Mouse (Mus musculus): Measurements from ENCODE around the gene Cfap299. TPM values are rescaled to one million over a fixed set of nuclear protein-coding genes. Genes with fewer than 3 reads are reported as not detected.

Cfap299 gene
- not detected in 2 replicates for polyA plus RNA-seq (2012; ENCODE audit: low replicate concordance)

GRCm38 (mm10) chr5:98328848-98329624 is at the start of gene Cfap299:
Gene Cfap299 (plus strand): TSS chr5:98329304.

GRCm38 (mm10) chr5:98552395-98552794 is 223.3 kb downstream of the Cfap299 start, which contains the start of gene Gm11111:
Gene Gm11111 (plus strand): TSS chr5:98552695.

Other genes starting within 250 kb of the Cfap299 start
- 0.10 TPM in 1 of 2 replicates, not detected in the other for gene Prdm8, start 162.1 kb upstream of the Cfap299 start, polyA plus RNA-seq (2012; ENCODE audit: low replicate concordance)
- gene Fgf5, start 75.1 kb upstream of the Cfap299 start, polyA plus RNA-seq (2012; ENCODE audit: low replicate concordance) = not detected in 2 replicates
- not detected in 2 replicates for gene Gm11111, start 223.4 kb downstream of the Cfap299 start, polyA plus RNA-seq (2012; ENCODE audit: low replicate concordance)

Data from hematopoietic multipotent progenitor cell, adult 10-12 weeks (in vitro differentiated cells).